Mouse (Mus musculus): ENCODE data around the gene Pgk1.

Gene Pgk1

DNA sequence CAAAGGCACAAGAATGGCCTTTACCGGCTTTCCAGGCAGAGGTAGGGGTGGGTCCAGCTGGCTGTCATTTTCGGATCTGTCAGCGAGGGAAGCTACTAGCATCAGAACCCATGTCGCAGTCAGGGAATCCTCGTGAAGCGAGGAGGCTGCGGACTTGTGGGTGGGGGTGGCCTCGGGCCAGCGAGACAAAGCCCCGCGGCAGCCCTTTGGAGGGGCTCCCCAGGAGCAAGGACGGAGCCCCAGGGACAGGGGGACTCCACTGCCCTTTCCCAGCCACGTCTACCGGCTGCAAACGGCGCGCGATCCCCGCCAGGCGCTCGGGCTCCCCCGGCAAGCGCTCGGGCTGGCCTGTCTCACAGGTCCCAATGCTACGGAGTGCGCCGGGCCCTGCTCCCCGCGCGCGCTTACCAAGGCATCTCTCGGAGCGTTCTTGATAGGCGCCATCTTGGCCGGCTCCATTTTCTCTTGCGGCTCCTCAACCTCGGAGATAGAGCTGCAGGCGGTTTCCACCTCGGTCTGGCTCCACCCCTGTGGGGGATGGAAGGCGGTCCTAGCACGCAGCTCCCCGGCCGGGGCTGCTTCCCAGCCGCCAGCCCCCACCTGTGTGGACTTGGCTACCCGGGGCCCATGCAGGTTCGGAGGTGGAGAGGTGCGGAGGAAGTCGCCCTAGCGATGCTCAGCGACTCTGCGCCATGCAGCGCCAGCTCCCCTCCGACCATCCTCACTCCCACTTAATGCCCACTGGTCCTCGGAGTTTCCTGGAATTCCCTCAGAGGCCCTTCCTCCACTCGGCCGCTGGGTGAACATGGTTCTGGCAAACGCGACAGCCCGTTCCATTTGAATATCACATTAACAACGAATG lies 32.5 kb downstream of the Pgk1 start:
- DNase-seq, result peak; percentile 88

DNA sequence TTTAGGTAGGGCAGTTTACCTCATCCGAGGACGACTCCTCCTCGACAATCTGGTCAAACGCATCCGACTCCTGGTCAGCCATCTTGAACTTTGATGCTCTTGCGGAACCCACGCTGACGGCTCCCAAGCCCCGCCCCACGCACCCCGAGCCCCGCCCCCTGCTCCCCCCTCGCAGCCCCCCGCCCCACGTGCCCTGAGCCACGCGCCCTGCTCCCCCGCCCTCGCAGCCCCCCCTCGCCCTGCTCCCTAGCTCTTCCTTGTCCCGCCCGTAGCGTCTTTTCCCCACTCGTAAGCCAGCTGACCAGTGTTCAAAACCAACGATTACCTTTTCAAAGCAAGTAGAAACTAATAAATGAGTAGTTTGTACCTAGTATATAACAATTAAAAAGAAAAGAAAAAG lies 34.2 kb downstream of the Pgk1 start, which contains the start of gene Taf9b:
Gene Taf9b, minus strand, starts transcription at position 101 of the 400 bp plus-strand sequence.
- no peak for DNase-seq

Measured in cerebellum, adult 11-12 months (tissue).